Mouse (Mus musculus) cerebellum, postnatal 14 days (tissue): ENCODE measurements around the gene Cbfa2t2.

Experiments
- DNase-seq, 2 experiments: peaks; one replicate each; pipeline ENCODE4 v3.0.0; 2021; ENCODE audit warnings: mixed read lengths in 2 of 2

Gene Cbfa2t2

GRCm38 (mm10) chr2:154426188-154426904, 9.9 kb upstream of the Cbfa2t2 start:
- DNase-seq = peak; percentile 50 to 59

DNA sequence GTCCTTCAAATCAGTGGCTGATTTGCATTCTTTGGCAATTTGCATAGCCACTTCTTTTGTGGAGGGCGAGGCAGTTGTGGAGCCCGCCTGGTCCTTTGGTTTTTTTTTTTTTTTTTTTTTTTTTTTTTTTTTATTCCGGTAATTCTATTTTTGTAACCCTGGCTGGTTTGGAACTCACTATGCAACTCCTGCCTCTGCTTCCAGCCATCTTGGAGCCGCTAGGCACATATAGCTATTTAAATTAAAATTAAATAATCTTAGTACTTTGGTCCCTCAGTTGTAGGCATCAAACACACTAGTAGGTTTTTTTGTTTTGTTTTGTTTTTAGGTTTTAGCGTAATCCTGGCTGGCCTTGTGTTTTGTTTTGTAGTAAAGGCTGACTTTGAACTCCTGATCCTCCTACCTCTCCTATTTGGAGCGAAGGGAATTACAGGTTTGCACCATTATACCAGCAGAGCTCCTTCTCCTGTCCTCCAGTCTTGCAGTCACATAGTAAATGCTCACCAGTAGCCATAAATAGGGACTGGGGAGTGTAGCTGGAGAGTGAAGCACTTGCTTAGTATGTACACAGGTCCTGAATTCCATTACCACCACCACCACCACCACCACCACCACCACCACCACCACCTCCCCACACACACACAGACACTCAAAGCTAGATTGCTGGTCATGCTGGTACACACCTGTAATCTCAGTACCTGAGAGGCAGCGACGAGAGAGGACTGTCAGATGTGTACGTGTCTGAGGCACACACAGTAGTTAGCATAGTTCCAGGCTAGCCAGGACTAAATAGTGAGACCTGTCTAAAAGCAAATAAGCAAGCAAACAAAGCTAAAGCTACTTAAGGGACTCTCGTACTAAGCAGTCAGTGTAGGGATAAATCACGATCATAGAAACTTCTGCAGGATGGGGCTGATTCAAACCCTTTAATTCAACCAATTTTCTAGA, 9.1 kb upstream of the Cbfa2t2 start:
- DNase-seq = no peak

DNA sequence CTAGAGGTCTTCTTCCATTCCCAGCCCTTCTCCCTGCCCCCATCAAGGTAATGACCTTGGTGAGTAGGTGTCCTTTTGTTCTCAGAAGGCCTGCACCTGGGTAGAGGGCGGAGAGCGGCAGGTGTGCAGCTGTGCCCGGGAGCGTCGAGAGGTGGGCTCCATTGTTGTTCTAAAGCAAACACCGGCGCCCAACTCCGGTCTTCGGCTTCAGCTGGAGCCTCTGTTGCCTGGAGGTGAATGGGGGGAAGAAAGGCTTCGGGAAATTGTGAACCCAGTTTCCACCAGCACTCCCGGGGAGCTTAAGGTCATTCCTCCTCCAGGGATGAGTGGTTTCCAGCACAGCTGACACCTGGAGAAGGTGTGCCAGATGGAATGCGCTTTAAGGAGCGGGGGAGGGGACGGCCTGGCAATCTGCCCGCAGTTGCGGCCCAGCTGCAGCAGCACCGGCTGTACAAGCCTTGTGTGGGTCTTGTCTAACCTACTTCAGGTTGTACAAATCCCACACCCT, 8.4 kb upstream of the Cbfa2t2 start:
- DNase-seq = peak in 1 of 2 experiments; percentile 62

- no peak for DNase-seq
Measured at GRCm38 (mm10) chr2:154430566-154430965, 5.7 kb upstream of the Cbfa2t2 start.

GRCm38 (mm10) chr2:154432696-154433095, 3.6 kb upstream of the Cbfa2t2 start:
- DNase-seq = no peak

DNA sequence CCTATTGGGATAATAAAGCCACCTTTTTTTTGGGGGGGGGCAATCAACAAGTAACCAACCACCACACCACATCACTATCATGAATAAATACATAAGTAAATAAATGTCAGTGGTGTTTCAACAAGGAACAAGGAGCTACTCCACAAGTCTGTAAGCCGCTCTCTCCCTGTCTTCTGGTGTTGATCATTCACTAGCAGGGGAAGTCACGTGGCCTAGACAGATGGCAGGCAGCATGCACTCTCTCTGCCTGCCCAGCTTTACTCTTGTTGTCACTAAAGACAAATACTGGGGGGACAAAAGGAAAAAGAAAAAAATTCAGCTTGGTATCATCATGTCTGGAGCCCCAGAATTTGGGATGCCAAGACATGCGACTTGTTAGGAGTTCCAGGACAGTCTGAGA, 2.9 kb upstream of the Cbfa2t2 start:
- DNase-seq = peak; percentile 79 to 84

GRCm38 (mm10) chr2:154434690-154435089, 1.6 kb upstream of the Cbfa2t2 start:
- DNase-seq = no peak

- peak; percentile 97 to 98 for DNase-seq
Measured at GRCm38 (mm10) chr2:154436076-154436457, 214 bp upstream of the Cbfa2t2 start.

DNA sequence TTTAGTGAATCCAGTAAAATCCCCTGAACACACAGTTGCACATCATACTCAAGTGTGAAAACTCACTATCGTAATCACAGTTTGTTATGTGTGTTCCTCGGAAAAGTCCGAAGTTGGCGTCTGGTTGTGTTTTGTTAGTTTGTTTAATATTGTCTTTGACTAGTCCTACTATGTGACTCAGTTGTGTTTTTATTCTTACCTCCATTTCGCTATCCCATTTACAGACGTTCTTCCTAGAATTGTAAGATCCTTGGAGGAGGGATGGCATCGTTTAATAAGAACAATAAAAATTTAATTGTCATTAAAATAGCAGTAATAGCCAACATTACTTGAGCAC, 878 bp downstream of the Cbfa2t2 start:
- no peak for DNase-seq

GRCm38 (mm10) chr2:154440453-154440852, 4.2 kb downstream of the Cbfa2t2 start:
- no peak for DNase-seq

- no peak for DNase-seq
Measured at GRCm38 (mm10) chr2:154447821-154448220, 11.5 kb downstream of the Cbfa2t2 start.

DNA sequence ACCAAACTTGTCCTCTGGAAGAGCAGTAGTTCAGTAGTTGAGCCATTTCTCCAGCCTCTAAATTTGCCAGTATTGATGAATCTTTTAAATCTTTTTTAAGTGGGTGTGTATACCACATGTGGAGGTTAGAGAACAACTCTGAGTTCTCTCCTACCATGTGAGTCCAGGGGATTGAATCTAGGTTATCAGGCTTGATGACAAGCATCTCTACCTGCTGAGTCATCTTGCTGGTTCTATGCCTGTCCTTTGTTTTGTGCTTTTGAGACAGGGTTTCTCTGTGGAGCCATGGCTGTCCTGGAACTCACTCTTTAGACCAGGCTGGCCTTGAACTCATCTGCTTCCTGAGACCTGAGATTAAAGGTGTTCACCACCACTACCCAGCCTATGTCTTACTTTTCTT, 12.4 kb downstream of the Cbfa2t2 start:
- DNase-seq = no peak

- peak in 1 of 2 experiments; percentile 36 for DNase-seq
Measured at GRCm38 (mm10) chr2:154452951-154453350, 16.7 kb downstream of the Cbfa2t2 start.

GRCm38 (mm10) chr2:154454099-154454498, 17.8 kb downstream of the Cbfa2t2 start:
- DNase-seq = no peak

- no peak for DNase-seq
Measured at GRCm38 (mm10) chr2:154454605-154455004, 18.3 kb downstream of the Cbfa2t2 start.

GRCm38 (mm10) chr2:154455776-154456175, 19.5 kb downstream of the Cbfa2t2 start:
- DNase-seq = no peak

GRCm38 (mm10) chr2:154456621-154457020, 20.3 kb downstream of the Cbfa2t2 start:
- no peak for DNase-seq

DNA sequence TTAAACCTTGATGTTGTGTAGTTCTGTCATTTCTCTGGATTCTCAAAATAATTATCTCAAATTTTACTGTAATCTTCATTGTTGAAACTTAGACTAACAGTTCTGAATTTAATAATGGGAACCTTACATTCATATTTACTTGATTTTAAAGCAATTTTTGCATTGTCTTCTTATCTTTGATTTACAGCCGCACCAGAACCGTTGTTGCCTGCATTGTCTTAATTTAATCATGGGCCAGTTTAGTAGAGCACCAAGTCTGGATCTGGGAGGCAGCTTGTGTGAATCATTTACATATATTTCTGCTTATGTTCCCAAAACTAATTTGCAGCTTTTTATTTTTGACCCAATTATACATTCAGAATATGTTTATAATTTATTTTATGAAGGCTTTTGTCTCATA, 23.0 kb downstream of the Cbfa2t2 start:
- no peak for DNase-seq

- DNase-seq = peak; percentile 84 to 94
Measured at GRCm38 (mm10) chr2:154459851-154460250, 23.6 kb downstream of the Cbfa2t2 start.

- DNase-seq = peak; percentile 28 to 30
Measured at GRCm38 (mm10) chr2:154463621-154464198, 27.4 kb downstream of the Cbfa2t2 start.

- peak in 1 of 2 experiments; percentile 25 for DNase-seq
Measured at GRCm38 (mm10) chr2:154465914-154466335, 29.6 kb downstream of the Cbfa2t2 start.

DNA sequence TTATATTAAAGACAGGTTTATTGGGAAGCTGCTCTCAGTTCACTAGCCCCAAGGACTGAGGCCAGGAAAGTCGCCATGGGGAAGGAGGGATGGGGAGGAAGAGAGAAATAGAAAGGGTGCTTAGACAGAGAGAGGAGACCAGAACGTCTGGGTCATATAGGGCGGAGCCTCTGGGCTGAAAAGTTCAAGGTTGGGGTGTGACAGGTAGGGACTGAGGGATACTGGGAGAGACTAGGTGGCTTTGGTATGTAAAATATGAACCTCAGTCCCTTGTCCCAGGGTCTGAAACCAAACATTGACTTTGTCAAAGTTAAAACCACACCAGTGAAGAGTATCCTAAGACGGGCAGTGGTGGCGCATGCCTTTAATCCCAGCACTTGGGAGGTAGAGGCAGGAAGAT, 30.9 kb downstream of the Cbfa2t2 start:
- DNase-seq = no peak
